Mouse (Mus musculus) midbrain, embryonic 16.5 days (tissue): ENCODE measurements around the gene Eftud2. TPM values are rescaled to one million over a fixed set of nuclear protein-coding genes. Genes with fewer than 3 reads are reported as not detected.

Experiments used
- ATAC-seq: fragments of 200-750 bp; cut with Nextera tagmentation; 2 replicates; pipeline ENCODE4 v1.8.0; 2017; ENCODE audit warnings: moderate TSS enrichment
- H3K27ac ChIP-seq: fragments of 300-500 bp; sonication (generic); 2 replicates; pipeline ENCODE4 v1.5.1; 2014; ENCODE audit warnings: mild to moderate bottlenecking, low read length, mixed read lengths
- H3K27me3 ChIP-seq: fragments of 300-500 bp; sonication (generic); 2 replicates; pipeline ENCODE4 v1.6.1; 2014; ENCODE audit warnings: low read depth, low read length, mixed read lengths; ENCODE audit not compliant: control insufficient read depth, insufficient read depth
- H3K36me3 ChIP-seq: fragments of 300-500 bp; sonication (generic); 2 replicates; pipeline ENCODE4 v1.6.1; 2014; ENCODE audit warnings: mild to moderate bottlenecking, low read length, moderate library complexity, mixed read lengths; ENCODE audit not compliant: control insufficient read depth, insufficient read depth
- H3K4me1 ChIP-seq: fragments of 300-500 bp; sonication (generic); 2 replicates; pipeline ENCODE4 v1.6.1; 2014; ENCODE audit warnings: mild to moderate bottlenecking, low read length, mixed read lengths; ENCODE audit not compliant: control insufficient read depth, insufficient read depth
- H3K4me2 ChIP-seq: fragments of 300-500 bp; sonication (generic); 2 replicates; pipeline ENCODE4 v1.6.1; 2014; ENCODE audit warnings: mild to moderate bottlenecking, low read length, mixed read lengths
- H3K4me3 ChIP-seq: fragments of 300-500 bp; sonication (generic); 2 replicates; pipeline ENCODE4 v1.5.1; 2014; ENCODE audit warnings: low read depth, mild to moderate bottlenecking, low read length, moderate library complexity, mixed read lengths
- H3K9ac ChIP-seq: fragments of 300-500 bp; sonication (generic); 2 replicates; pipeline ENCODE4 v1.6.1; 2014; ENCODE audit warnings: low read depth, low read length, mixed read lengths
- H3K9me3 ChIP-seq: fragments of 300-500 bp; sonication (generic); replicated peaks from 2 replicates; pipeline ENCODE4 v1.6.1; 2014; ENCODE audit warnings: mild to moderate bottlenecking, low read length, mixed read lengths; ENCODE audit not compliant: control insufficient read depth, poor library complexity, severe bottlenecking
- WGBS: fragments of 180-500 bp; shearing (Covaris S2); extraction: QIAGEN DNeasy Blood & Tissue Kit; methylation state at CpG from one replicate; pipeline ENCODE4 v1.1.7; 2014; 5-methylcytosine and 5-hydroxymethylcytosine counted together
- polyA plus RNA-seq: library from polyadenylated mRNA; unstranded; fragments of >200 nt; fragmentation: Nextera tagmentation; extraction: Ambion mirVana; gene quantifications from 2 replicates; pipeline ENCODE4 v1.2.1, GENCODE M21; 2015

Eftud2 gene
- polyA plus RNA-seq, 1 experiment from 2014 or later = 133 TPM

GRCm38 (mm10) chr11:102853760-102854159 is 27.0 kb downstream of the Eftud2 start:
- Histone ChIP-seq H3K4me2 (no peak overlapping the region), H3K4me1 (no peaks in the 10 kb centered on the region), H3K9me3 (no peaks in the 10 kb centered on the region), H3K36me3 (peaks cover 40% of the 10 kb centered on the region), H3K27me3 (no peaks in the 10 kb centered on the region), H3K4me3 (no peak overlapping the region), H3K9ac (no peak overlapping the region), H3K27ac (no peak overlapping the region)
- ATAC-seq = no peak

GRCm38 (mm10) chr11:102851883-102852282 is 28.9 kb downstream of the Eftud2 start:
- peaks cover 52% of the 10 kb centered on the region for H3K36me3 ChIP-seq
- H3K4me2 ChIP-seq = no peak overlapping the region
- no peak overlapping the region for H3K9ac ChIP-seq
- H3K4me1 ChIP-seq = no peaks in the 10 kb centered on the region
- WGBS = 65% methylated on average over 5 of the region's 5 CpGs
- H3K27ac ChIP-seq = no peak overlapping the region
- ATAC-seq = no peak
- H3K27me3 ChIP-seq = no peaks in the 10 kb centered on the region
- no peak overlapping the region for H3K4me3 ChIP-seq
- H3K9me3 ChIP-seq = no peaks in the 10 kb centered on the region

- H3K4me1 ChIP-seq = no peaks in the 10 kb centered on the region
- no peak overlapping the region for H3K27ac ChIP-seq
- peaks cover 88% of the 10 kb centered on the region for H3K36me3 ChIP-seq
- no peak overlapping the region for H3K9ac ChIP-seq
- H3K9me3 ChIP-seq = no peaks in the 10 kb centered on the region
- no peak overlapping the region for H3K4me3 ChIP-seq
- H3K4me2 ChIP-seq = no peak overlapping the region
- ATAC-seq = no peak
- WGBS = 95% methylated on average over 10 of the region's 10 CpGs
- H3K27me3 ChIP-seq = no peaks in the 10 kb centered on the region
Measured at GRCm38 (mm10) chr11:102845926-102846325, 34.9 kb downstream of the Eftud2 start.

- no peak for ATAC-seq
- Histone ChIP-seq H3K4me2 (no peak overlapping the region), H3K4me3 (no peak overlapping the region), H3K9ac (no peak overlapping the region), H3K4me1 (no peaks in the 10 kb centered on the region), H3K36me3 (peaks cover 58% of the 10 kb centered on the region), H3K27me3 (no peaks in the 10 kb centered on the region), H3K27ac (no peak overlapping the region), H3K9me3 (no peaks in the 10 kb centered on the region)
- WGBS = 90% methylated on average over 9 of the region's 9 CpGs
Measured at GRCm38 (mm10) chr11:102838616-102839150, 42.1 kb downstream of the Eftud2 start.

- no peak overlapping the region for H3K4me3 ChIP-seq
- no peaks in the 10 kb centered on the region for H3K9me3 ChIP-seq
- H3K4me2 ChIP-seq = no peak overlapping the region
- H3K27me3 ChIP-seq = no peaks in the 10 kb centered on the region
- WGBS = 98% methylated on average over 2 of the region's 2 CpGs
- no peak overlapping the region for H3K9ac ChIP-seq
- no peaks in the 10 kb centered on the region for H3K4me1 ChIP-seq
- H3K27ac ChIP-seq = no peak overlapping the region
- ATAC-seq = no peak
- peaks cover 53% of the 10 kb centered on the region for H3K36me3 ChIP-seq
Measured at GRCm38 (mm10) chr11:102838126-102838525, 42.7 kb downstream of the Eftud2 start.

GRCm38 (mm10) chr11:102837385-102837784 is 43.4 kb downstream of the Eftud2 start:
- H3K9me3 ChIP-seq = no peaks in the 10 kb centered on the region
- no peak overlapping the region for H3K27ac ChIP-seq
- H3K9ac ChIP-seq = no peak overlapping the region
- H3K4me2 ChIP-seq = no peak overlapping the region
- ATAC-seq = no peak
- peaks cover 45% of the 10 kb centered on the region for H3K36me3 ChIP-seq
- no peaks in the 10 kb centered on the region for H3K4me1 ChIP-seq
- WGBS = 91% methylated on average over 1 of the region's 1 CpGs
- H3K4me3 ChIP-seq = no peak overlapping the region
- no peaks in the 10 kb centered on the region for H3K27me3 ChIP-seq

- H3K4me2 ChIP-seq = no peak overlapping the region
- H3K27ac ChIP-seq = no peak overlapping the region
- WGBS = 92% methylated on average over 9 of the region's 9 CpGs
- no peak overlapping the region for H3K4me3 ChIP-seq
- H3K9me3 ChIP-seq = no peaks in the 10 kb centered on the region
- H3K4me1 ChIP-seq = no peaks in the 10 kb centered on the region
- H3K36me3 ChIP-seq = peaks cover 37% of the 10 kb centered on the region
- no peak overlapping the region for H3K9ac ChIP-seq
- ATAC-seq = no peak
- no peaks in the 10 kb centered on the region for H3K27me3 ChIP-seq
Measured at GRCm38 (mm10) chr11:102836146-102836545, 44.6 kb downstream of the Eftud2 start.

GRCm38 (mm10) chr11:102835549-102835948 is 45.2 kb downstream of the Eftud2 start, which contains the start of gene Higd1b:
TSS of gene Higd1b (plus strand) at chr11:102835849.
- no peaks in the 10 kb centered on the region for H3K27me3 ChIP-seq
- no peaks in the 10 kb centered on the region for H3K9me3 ChIP-seq
- H3K4me1 ChIP-seq = no peaks in the 10 kb centered on the region
- no peak within 1 kb of the TSS for H3K9ac ChIP-seq
- H3K36me3 ChIP-seq = peaks cover 33% of the 10 kb centered on the region
- no peak within 1 kb of the TSS for H3K27ac ChIP-seq
- H3K4me2 ChIP-seq = no peak within 1 kb of the TSS
- H3K4me3 ChIP-seq = no peak within 1 kb of the TSS
- ATAC-seq = no peak
- 67% methylated on average over 4 of the region's 4 CpGs for WGBS

GRCm38 (mm10) chr11:102834219-102834618 is 46.6 kb downstream of the Eftud2 start:
- Histone ChIP-seq H3K4me2 (no peak overlapping the region), H3K27ac (no peak overlapping the region), H3K36me3 (peaks cover 20% of the 10 kb centered on the region), H3K27me3 (no peaks in the 10 kb centered on the region), H3K4me3 (no peak overlapping the region), H3K9ac (no peak overlapping the region), H3K4me1 (no peaks in the 10 kb centered on the region), H3K9me3 (no peaks in the 10 kb centered on the region)
- no peak for ATAC-seq
- WGBS = 80% methylated on average over 10 of the region's 10 CpGs
